Mouse (Mus musculus) lung, embryonic 16.5 days (tissue): Measurements from ENCODE around the gene Zmynd10. TPM values are rescaled to one million over a fixed set of nuclear protein-coding genes. Genes with fewer than 3 reads are reported as not detected.

Experiments used
- ATAC-seq: fragments of 200-750 bp; cut with Nextera tagmentation; 2 replicates; pipeline ENCODE4 v1.8.0; 2017; ENCODE audit warnings: low read depth, mild to moderate bottlenecking, moderate library complexity
- H3K27ac ChIP-seq: fragments of 300-500 bp; sonication (generic); 2 replicates; pipeline ENCODE4 v1.5.1; 2014; ENCODE audit warnings: mild to moderate bottlenecking, control low read depth, low read length
- H3K27me3 ChIP-seq: fragments of 300-500 bp; sonication (generic); 2 replicates; pipeline ENCODE4 v1.6.1; 2014; ENCODE audit warnings: low read depth, low read length, mixed read lengths; ENCODE audit not compliant: control insufficient read depth, insufficient read depth
- H3K36me3 ChIP-seq: fragments of 300-500 bp; sonication (generic); 2 replicates; pipeline ENCODE4 v1.6.1; 2014; ENCODE audit warnings: low read length; ENCODE audit not compliant: control insufficient read depth, insufficient read depth
- H3K4me1 ChIP-seq: fragments of 300-500 bp; sonication (generic); replicated peaks from 2 replicates; pipeline ENCODE4 v1.6.1; 2014; ENCODE audit warnings: low read length, mixed read lengths; ENCODE audit not compliant: control insufficient read depth, insufficient read depth
- H3K4me2 ChIP-seq: fragments of 300-500 bp; sonication (generic); 2 replicates; pipeline ENCODE4 v1.6.1; 2014; ENCODE audit warnings: low read depth, low read length, control low read depth
- H3K4me3 ChIP-seq: fragments of 300-500 bp; sonication (generic); 2 replicates; pipeline ENCODE4 v1.5.1; 2014; ENCODE audit warnings: mild to moderate bottlenecking, low read length, control low read depth
- H3K9ac ChIP-seq: fragments of 300-500 bp; sonication (generic); 2 replicates; pipeline ENCODE4 v1.6.1; 2014; ENCODE audit warnings: low read length, control low read depth
- H3K9me3 ChIP-seq: fragments of 300-500 bp; sonication (generic); 2 replicates; pipeline ENCODE4 v1.6.1; 2016; ENCODE audit warnings: low read length; ENCODE audit not compliant: control insufficient read depth
- WGBS: fragments of 180-500 bp; shearing (Covaris S2); extraction: QIAGEN DNeasy Blood & Tissue Kit; methylation state at CpG from one replicate; pipeline ENCODE4 v1.1.7; 2014; 5-methylcytosine and 5-hydroxymethylcytosine counted together
- polyA plus RNA-seq: library from polyadenylated mRNA; unstranded; fragments of >200 nt; fragmentation: Nextera tagmentation; extraction: Ambion mirVana; gene quantifications from 2 replicates; pipeline ENCODE4 v1.2.1, GENCODE M21; 2015

The Zmynd10 gene
- polyA plus RNA-seq, 1 experiment from 2014 or later, result 16.7 TPM

GRCm38 (mm10) chr9:107590773-107591060 is 43.6 kb downstream of the Zmynd10 start:
- peaks cover 27% of the 10 kb centered on the region for H3K36me3 ChIP-seq
- H3K9ac ChIP-seq, result no peak overlapping the region
- H3K9me3 ChIP-seq, result no peaks in the 10 kb centered on the region
- no peak overlapping the region for H3K4me2 ChIP-seq
- no peaks in the 10 kb centered on the region for H3K27me3 ChIP-seq
- WGBS, result 80% methylated on average over 6 of the region's 6 CpGs
- peaks cover 16% of the 10 kb centered on the region for H3K4me1 ChIP-seq
- no peak for ATAC-seq
- H3K4me3 ChIP-seq, result no peak overlapping the region
- H3K27ac ChIP-seq, result peak overlapping the region; percentile 71; the same call in 1 of the 2 replicates

GRCm38 (mm10) chr9:107593101-107593976 is 46.2 kb downstream of the Zmynd10 start:
- Histone ChIP-seq H3K36me3 (peaks cover 27% of the 10 kb centered on the region), H3K4me3 (no peak overlapping the region), H3K27ac (no peak overlapping the region), H3K4me1 (peaks cover 10% of the 10 kb centered on the region), H3K9me3 (no peaks in the 10 kb centered on the region), H3K9ac (no peak overlapping the region), H3K4me2 (no peak overlapping the region), H3K27me3 (no peaks in the 10 kb centered on the region)
- WGBS, result 80% methylated on average over 11 of the region's 11 CpGs
- ATAC-seq, result no peak

GRCm38 (mm10) chr9:107594281-107595062 is 47.4 kb downstream of the Zmynd10 start:
- no peak for ATAC-seq
- Histone ChIP-seq H3K4me1 (no peaks in the 10 kb centered on the region; the same call in 1 of the 2 replicates), H3K4me2 (no peak overlapping the region), H3K36me3 (peaks cover 27% of the 10 kb centered on the region), H3K27me3 (no peaks in the 10 kb centered on the region), H3K9me3 (no peaks in the 10 kb centered on the region), H3K9ac (no peak overlapping the region), H3K27ac (no peak overlapping the region), H3K4me3 (no peak overlapping the region)
- 77% methylated on average over 8 of the region's 8 CpGs for WGBS

GRCm38 (mm10) chr9:107596619-107597569 is 49.8 kb downstream of the Zmynd10 start:
- 78% methylated on average over 11 of the region's 11 CpGs for WGBS
- H3K4me1 ChIP-seq, result no peaks in the 10 kb centered on the region
- no peaks in the 10 kb centered on the region for H3K27me3 ChIP-seq
- no peak for ATAC-seq
- H3K9me3 ChIP-seq, result no peaks in the 10 kb centered on the region
- H3K4me2 ChIP-seq, result no peak overlapping the region
- 0 out of 2 replicates have a peak overlapping the region, but pooled peaks have one; percentile 4 for H3K9ac ChIP-seq
- H3K27ac ChIP-seq, result 0 out of 2 replicates have a peak overlapping the region, but pooled peaks have one; percentile 10
- peaks cover 12% of the 10 kb centered on the region for H3K36me3 ChIP-seq
- no peak overlapping the region for H3K4me3 ChIP-seq

- ATAC-seq, result no peak
- Histone ChIP-seq H3K27ac (no peak overlapping the region), H3K9me3 (no peaks in the 10 kb centered on the region), H3K27me3 (no peaks in the 10 kb centered on the region), H3K9ac (no peak overlapping the region), H3K4me1 (no peaks in the 10 kb centered on the region), H3K4me2 (no peak overlapping the region), H3K36me3 (peaks cover 7% of the 10 kb centered on the region; the same call in 1 of the 2 replicates), H3K4me3 (no peak overlapping the region)
- 59% methylated on average over 5 of the region's 5 CpGs for WGBS
These were observed 51.3 kb downstream of the Zmynd10 start for GRCm38 (mm10) chr9:107598385-107598784.

- ATAC-seq, result no peak
These were observed 52.3 kb downstream of the Zmynd10 start for GRCm38 (mm10) chr9:107599433-107599832.

GRCm38 (mm10) chr9:107599842-107600241 is 52.7 kb downstream of the Zmynd10 start:
- WGBS, result 60% methylated on average over 14 of the region's 14 CpGs
- Histone ChIP-seq H3K27me3 (no peaks in the 10 kb centered on the region), H3K36me3 (no peaks in the 10 kb centered on the region), H3K27ac (no peak overlapping the region), H3K9me3 (no peaks in the 10 kb centered on the region), H3K4me3 (no peak overlapping the region), H3K4me1 (peaks cover 7% of the 10 kb centered on the region), H3K4me2 (no peak overlapping the region), H3K9ac (no peak overlapping the region)
- ATAC-seq, result no peak

More at GRCm38 (mm10) chr9:107599433-107599832, 52.3 kb downstream of the Zmynd10 start:
- 78% methylated on average over 9 of the region's 9 CpGs for WGBS
- Histone ChIP-seq H3K4me3 (no peak overlapping the region), H3K9me3 (no peaks in the 10 kb centered on the region), H3K4me2 (no peak overlapping the region), H3K27ac (no peak overlapping the region), H3K4me1 (peaks cover 3% of the 10 kb centered on the region), H3K36me3 (no peaks in the 10 kb centered on the region), H3K9ac (no peak overlapping the region), H3K27me3 (no peaks in the 10 kb centered on the region)

- H3K4me3 ChIP-seq, result no peak overlapping the region
- no peak overlapping the region for H3K4me2 ChIP-seq
- no peaks in the 10 kb centered on the region for H3K36me3 ChIP-seq
- 77% methylated on average over 12 of the region's 12 CpGs for WGBS
- H3K4me1 ChIP-seq, result peaks cover 8% of the 10 kb centered on the region
- H3K27me3 ChIP-seq, result no peaks in the 10 kb centered on the region
- H3K27ac ChIP-seq, result no peak overlapping the region
- no peak for ATAC-seq
- H3K9me3 ChIP-seq, result no peaks in the 10 kb centered on the region
- H3K9ac ChIP-seq, result no peak overlapping the region
These were observed 53.6 kb downstream of the Zmynd10 start for GRCm38 (mm10) chr9:107600745-107601144.
